Mouse (Mus musculus): Measurements from ENCODE around the gene Ciao2a.

GRCm38 (mm10) chr9:66081999-66082398 is 44.4 kb upstream of the Ciao2a start:
- TF ChIP-seq POLR2A (IDR thresholded peaks at IDR 0.05; ENCODE audit: insufficient read depth, low read depth, low read length) (no peak), CTCF (IDR thresholded peaks at IDR 0.05) (no peak), EP300 (IDR thresholded peaks at IDR 0.05; ENCODE audit: insufficient read depth, low read depth, low read length) (no peak)
